Mouse (Mus musculus) limb, embryonic 10.5 days (tissue): ENCODE results near the gene Emilin1. TPM values are rescaled to one million over a fixed set of nuclear protein-coding genes. Genes with fewer than 3 reads are reported as not detected.

Source experiments
- DNase-seq: peaks from one replicate; pipeline ENCODE4 v3.0.0-alpha.2; 2017; ENCODE audit warnings: low spot score
- H3K27ac ChIP-seq: fragments of 300-500 bp; sonication (generic); 2 replicates; pipeline ENCODE4 v1.5.1; 2016; ENCODE audit warnings: mild to moderate bottlenecking
- H3K27me3 ChIP-seq: fragments of 300-500 bp; sonication (generic); 2 replicates; pipeline ENCODE4 v1.6.1; 2016; ENCODE audit warnings: low read depth, mild to moderate bottlenecking; ENCODE audit not compliant: poor library complexity, severe bottlenecking
- H3K36me3 ChIP-seq: fragments of 300-500 bp; sonication (generic); 2 replicates; pipeline ENCODE4 v1.6.1; 2016; ENCODE audit warnings: mild to moderate bottlenecking, moderate library complexity
- H3K4me1 ChIP-seq: fragments of 300-500 bp; sonication (generic); 2 replicates; pipeline ENCODE4 v1.6.1; 2016
- H3K4me3 ChIP-seq: fragments of 300-500 bp; sonication (generic); 2 replicates; pipeline ENCODE4 v1.5.1; 2016; ENCODE audit warnings: mild to moderate bottlenecking, moderate library complexity
- H3K9me3 ChIP-seq: fragments of 300-500 bp; sonication (generic); replicated peaks from 2 replicates; pipeline ENCODE4 v1.6.1; 2016; ENCODE audit warnings: mild to moderate bottlenecking
- WGBS: fragments of 180-500 bp; shearing (Covaris S2); methylation state at CpG from one replicate; pipeline ENCODE4 v1.1.7; 2016; 5-methylcytosine and 5-hydroxymethylcytosine counted together
- polyA plus RNA-seq: library from polyadenylated mRNA; unstranded; fragments of >200 nt; fragmentation: Nextera tagmentation; extraction: Ambion mirVana; gene quantifications from 2 replicates; pipeline ENCODE4 v1.2.1, GENCODE M21; 2016

Emilin1 gene
- polyA plus RNA-seq, 1 experiment from 2014 or later, result 241 TPM

DNA sequence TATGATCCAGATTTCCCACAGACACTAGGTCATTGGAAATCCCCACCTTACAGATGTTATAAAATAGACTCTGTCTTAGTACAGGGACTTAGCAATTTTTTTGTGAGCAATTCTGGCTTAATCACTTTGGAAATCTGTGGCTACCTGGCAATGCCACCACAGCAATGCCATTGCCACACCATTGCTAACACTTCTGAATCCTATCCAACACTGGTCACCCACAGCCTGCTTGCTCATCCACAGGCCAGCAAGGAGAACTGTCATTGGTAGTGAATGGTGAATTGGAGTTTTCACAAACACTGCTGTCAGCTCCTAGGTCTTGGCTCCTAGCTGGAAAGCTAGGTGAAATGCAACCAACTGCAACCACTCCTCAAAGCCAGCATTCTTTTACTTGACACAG lies 2.7 kb upstream of the Emilin1 start:
- no peaks in the 10 kb centered on the region for H3K9me3 ChIP-seq
- peaks cover 16% of the 10 kb centered on the region for H3K36me3 ChIP-seq
- H3K4me3 ChIP-seq, result no peak overlapping the region
- H3K27ac ChIP-seq, result peak overlapping the region; percentile 97
- H3K4me1 ChIP-seq, result peaks cover 92% of the 10 kb centered on the region
- H3K27me3 ChIP-seq, result no peaks in the 10 kb centered on the region
- no peak for DNase-seq

DNA sequence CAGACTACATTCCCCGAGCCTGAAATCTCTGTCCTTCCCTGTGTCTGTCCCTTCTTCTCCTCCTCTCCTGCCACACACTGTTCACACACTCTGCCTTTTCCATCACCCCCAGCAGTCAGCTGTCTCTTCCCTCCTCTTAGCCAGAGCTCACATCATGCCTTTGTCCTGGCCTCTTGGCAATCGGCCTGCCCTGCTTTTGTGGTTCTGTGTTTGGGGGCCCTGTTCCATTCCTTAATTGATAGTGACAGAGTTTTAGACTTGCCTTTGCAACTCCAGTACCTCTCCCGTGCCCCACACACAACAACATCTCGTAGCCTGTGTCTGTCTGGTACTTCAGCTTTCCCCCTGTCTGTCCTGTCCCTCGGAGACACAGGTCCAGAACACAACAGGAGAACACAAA lies 1.0 kb upstream of the Emilin1 start:
- no peak for DNase-seq
- Histone ChIP-seq H3K27ac (peak overlapping the region; percentile 97), H3K27me3 (no peaks in the 10 kb centered on the region), H3K36me3 (peaks cover 20% of the 10 kb centered on the region), H3K9me3 (no peaks in the 10 kb centered on the region), H3K4me3 (peak overlapping the region; percentile 63), H3K4me1 (peaks cover 94% of the 10 kb centered on the region)
- 76% methylated on average over 5 of the region's 5 CpGs for WGBS

DNA sequence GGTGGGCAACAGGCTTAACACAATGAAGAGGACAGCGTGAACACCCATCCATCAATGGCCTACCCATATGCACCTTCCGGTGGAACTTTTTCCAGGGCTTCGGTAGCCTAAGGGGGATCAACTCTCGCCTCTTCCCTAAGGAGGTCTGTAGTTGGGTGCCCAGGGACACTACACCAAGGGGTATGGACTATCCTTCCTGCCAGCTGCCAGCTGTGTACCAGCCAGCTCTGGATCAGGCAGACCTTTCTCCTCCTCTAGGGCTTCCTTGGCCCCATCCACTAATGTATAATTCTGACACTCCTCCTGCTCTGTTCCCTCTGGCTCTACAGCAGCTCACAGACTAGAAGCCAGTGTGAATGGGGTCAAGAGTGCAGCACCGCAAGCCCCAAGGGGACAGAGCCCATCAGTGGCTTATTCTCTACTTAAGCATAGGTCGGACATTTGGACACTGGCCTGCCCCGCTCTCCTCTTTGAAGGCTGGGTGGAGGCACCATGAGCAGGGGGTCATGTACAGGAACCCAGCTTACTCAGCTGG lies 966 bp downstream of the Emilin1 start:
- H3K4me1 ChIP-seq, result peaks cover 98% of the 10 kb centered on the region
- peak overlapping the region; percentile 97 for H3K27ac ChIP-seq
- H3K4me3 ChIP-seq, result peak overlapping the region; percentile 63
- H3K9me3 ChIP-seq, result no peaks in the 10 kb centered on the region
- H3K27me3 ChIP-seq, result no peaks in the 10 kb centered on the region
- peaks cover 40% of the 10 kb centered on the region for H3K36me3 ChIP-seq
- no peak for DNase-seq
- 42% methylated on average over 7 of the region's 7 CpGs for WGBS

DNA sequence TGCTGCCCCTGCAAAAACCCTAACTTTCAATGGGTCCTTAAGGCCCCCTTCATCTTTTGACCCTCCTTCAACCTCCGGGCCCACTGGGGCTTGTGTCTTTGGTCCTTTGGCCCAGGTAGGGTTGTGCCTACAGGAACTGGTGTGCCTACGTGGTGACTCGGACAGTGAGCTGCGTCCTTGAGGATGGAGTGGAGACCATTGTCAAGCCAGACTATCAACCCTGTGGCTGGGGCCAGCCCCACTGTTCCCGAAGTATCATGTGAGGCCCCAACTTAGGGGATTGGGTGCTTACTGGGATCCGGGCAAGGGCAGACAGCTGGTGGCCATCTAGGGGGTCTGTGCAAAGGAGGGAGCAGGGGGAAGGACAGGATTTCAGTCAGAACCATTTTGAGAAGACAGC lies 1.6 kb downstream of the Emilin1 start:
- peak overlapping the region; percentile 63 for H3K4me3 ChIP-seq

DNA sequence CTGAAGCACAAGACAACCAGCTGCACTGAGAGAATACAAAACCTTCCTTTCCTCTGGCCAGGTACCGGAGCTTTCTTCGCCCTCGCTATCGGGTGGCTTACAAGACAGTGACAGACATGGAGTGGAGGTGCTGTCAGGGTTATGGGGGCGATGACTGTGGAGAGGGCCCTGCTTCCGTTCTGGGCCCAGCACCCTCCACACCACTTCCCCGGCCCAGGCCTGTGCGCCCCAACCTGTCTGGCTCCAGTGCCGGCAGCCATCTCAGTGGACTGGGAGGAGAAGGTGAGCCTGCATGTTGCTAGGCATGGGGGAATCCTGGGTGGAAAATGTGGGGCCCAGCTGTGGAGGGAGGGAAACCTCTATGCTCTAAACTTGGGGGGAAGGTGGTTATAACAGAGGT lies 2.3 kb downstream of the Emilin1 start:
- DNase-seq, result no peak
- no peaks in the 10 kb centered on the region for H3K9me3 ChIP-seq
- peaks cover 94% of the 10 kb centered on the region for H3K4me1 ChIP-seq
- H3K27me3 ChIP-seq, result no peaks in the 10 kb centered on the region
- 61% methylated on average over 9 of the region's 9 CpGs for WGBS
- peak overlapping the region; percentile 97 for H3K27ac ChIP-seq
- H3K36me3 ChIP-seq, result peaks cover 53% of the 10 kb centered on the region
- peak overlapping the region; percentile 63 for H3K4me3 ChIP-seq

More for the DNA sequence above, 1.6 kb downstream of the Emilin1 start:
- 70% methylated on average over 6 of the region's 6 CpGs for WGBS
- Histone ChIP-seq H3K4me1 (peaks cover 93% of the 10 kb centered on the region), H3K36me3 (peaks cover 47% of the 10 kb centered on the region), H3K9me3 (no peaks in the 10 kb centered on the region), H3K27ac (peak overlapping the region; percentile 97), H3K27me3 (no peaks in the 10 kb centered on the region)
- DNase-seq, result no peak

DNA sequence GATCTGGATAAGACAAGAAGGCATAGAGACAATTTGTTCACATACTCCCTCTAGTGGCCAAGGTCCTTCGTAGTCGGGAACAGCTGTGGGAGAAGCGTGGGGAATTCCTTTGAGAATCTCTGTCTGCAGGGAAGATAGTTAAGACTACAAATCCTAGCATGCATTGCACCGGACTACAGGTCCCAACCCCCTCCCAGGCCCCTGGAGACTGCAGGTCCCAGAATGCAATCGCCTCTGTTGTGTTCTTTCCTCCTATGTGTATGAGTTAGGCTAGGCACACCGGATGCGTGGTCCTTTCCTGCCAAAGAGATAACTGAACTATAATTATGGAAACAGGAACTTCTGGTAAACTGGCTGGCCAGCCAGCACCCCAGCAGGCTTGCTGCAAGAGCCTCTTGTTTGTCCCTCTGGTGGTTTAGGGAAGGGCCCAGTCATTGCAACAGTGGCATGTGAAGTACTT lies 2.8 kb downstream of the Emilin1 start:
- WGBS, result 11% methylated on average over 7 of the region's 7 CpGs

DNA sequence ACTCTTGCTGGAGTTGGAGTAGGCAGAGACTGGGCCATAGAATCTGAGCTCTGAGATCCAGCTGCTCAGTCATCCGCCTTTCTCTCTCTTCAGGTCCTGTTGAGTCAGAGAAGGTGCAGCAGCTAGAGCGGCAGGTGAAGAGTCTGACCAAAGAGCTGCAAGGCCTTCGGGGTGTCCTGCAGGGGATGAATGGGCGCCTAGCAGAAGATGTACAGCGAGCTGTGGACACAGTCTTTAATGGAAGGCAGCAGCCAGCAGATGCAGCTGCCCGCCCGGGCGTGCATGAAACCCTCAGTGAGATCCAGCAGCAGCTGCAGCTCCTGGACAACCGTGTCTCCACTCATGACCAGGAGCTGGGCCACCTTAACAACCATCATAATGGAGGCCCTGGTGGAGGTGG lies 3.6 kb downstream of the Emilin1 start:
- WGBS, result 94% methylated on average over 9 of the region's 9 CpGs
- peaks cover 94% of the 10 kb centered on the region for H3K4me1 ChIP-seq
- no peak for DNase-seq
- H3K9me3 ChIP-seq, result no peaks in the 10 kb centered on the region
- H3K27me3 ChIP-seq, result no peaks in the 10 kb centered on the region
- H3K36me3 ChIP-seq, result peaks cover 61% of the 10 kb centered on the region
- H3K27ac ChIP-seq, result 0 out of 2 replicates have a peak overlapping the region, but pooled peaks have one; percentile 5
- H3K4me3 ChIP-seq, result no peak overlapping the region

More for the DNA sequence above, 2.8 kb downstream of the Emilin1 start:
- peak; percentile 80 for DNase-seq
- peaks cover 94% of the 10 kb centered on the region for H3K4me1 ChIP-seq
- H3K36me3 ChIP-seq, result peaks cover 58% of the 10 kb centered on the region
- H3K27me3 ChIP-seq, result no peaks in the 10 kb centered on the region
- peak overlapping the region; percentile 63 for H3K4me3 ChIP-seq
- peak overlapping the region; percentile 97 for H3K27ac ChIP-seq
- H3K9me3 ChIP-seq, result no peaks in the 10 kb centered on the region

DNA sequence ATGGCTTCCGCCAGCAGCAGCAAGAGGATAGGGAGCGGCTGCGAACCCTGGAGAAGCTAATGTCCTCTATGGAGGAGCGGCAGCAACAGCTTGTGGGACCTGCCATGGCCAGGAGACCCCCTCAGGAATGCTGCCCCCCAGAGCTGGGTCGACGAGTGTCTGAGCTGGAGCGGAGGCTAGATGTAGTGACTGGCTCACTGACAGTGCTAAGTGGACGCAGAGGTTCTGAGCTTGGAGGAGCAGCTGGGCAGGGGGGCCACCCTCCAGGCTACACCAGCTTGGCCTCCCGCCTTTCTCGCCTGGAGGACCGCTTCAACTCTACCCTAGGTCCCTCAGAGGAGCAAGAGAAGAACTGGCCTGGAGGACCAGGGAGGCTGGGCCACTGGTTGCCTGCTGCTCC lies 4.1 kb downstream of the Emilin1 start:
- no peaks in the 10 kb centered on the region for H3K27me3 ChIP-seq
- H3K27ac ChIP-seq, result 0 out of 2 replicates have a peak overlapping the region, but pooled peaks have one; percentile 19
- peaks cover 94% of the 10 kb centered on the region for H3K4me1 ChIP-seq
- H3K9me3 ChIP-seq, result no peaks in the 10 kb centered on the region
- DNase-seq, result no peak
- peaks cover 61% of the 10 kb centered on the region for H3K36me3 ChIP-seq
- H3K4me3 ChIP-seq, result 0 out of 2 replicates have a peak overlapping the region, but pooled peaks have one; percentile 5
- WGBS, result 93% methylated on average over 11 of the region's 11 CpGs

DNA sequence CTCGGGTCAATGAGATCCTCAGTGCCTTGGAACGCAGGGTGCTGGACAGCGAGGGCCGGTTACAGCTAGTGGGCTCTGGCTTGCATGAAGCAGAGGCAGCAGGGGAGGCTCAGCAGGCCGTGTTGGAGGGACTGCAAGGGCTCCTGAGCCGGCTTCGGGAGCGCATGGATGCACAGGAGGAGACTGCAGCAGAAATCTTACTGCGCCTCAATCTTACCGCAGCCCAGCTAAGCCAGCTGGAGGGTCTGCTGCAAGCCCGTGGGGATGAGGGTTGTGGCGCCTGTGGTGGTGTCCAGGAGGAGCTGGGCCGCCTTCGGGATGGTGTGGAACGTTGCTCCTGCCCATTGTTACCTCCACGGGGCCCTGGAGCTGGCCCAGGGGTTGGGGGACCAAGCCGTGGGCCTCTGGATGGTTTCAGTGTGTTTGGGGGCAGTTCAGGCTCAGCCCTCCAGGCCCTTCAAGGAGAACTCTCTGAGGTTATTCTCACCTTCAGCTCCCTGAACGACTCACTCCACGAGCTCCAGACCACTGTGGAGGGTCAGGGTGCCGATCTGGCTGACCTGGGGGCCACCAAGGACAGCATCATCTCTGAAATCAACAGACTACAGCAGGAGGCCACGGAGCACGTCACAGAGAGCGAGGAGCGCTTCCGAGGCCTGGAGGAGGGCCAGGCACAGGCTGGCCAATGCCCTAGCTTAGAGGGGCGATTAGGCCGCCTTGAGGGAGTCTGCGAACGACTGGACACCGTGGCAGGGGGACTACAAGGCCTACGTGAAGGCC lies 4.9 kb downstream of the Emilin1 start:
- H3K4me3 ChIP-seq, result no peak overlapping the region; the same call in 1 of the 2 replicates
- H3K9me3 ChIP-seq, result no peaks in the 10 kb centered on the region
- no peak for DNase-seq
- H3K4me1 ChIP-seq, result peaks cover 94% of the 10 kb centered on the region
- H3K27me3 ChIP-seq, result no peaks in the 10 kb centered on the region
- H3K36me3 ChIP-seq, result peaks cover 61% of the 10 kb centered on the region
- 0 out of 2 replicates have a peak overlapping the region, but pooled peaks have one; percentile 19 for H3K27ac ChIP-seq
- 89% methylated on average over 31 of the region's 31 CpGs for WGBS

DNA sequence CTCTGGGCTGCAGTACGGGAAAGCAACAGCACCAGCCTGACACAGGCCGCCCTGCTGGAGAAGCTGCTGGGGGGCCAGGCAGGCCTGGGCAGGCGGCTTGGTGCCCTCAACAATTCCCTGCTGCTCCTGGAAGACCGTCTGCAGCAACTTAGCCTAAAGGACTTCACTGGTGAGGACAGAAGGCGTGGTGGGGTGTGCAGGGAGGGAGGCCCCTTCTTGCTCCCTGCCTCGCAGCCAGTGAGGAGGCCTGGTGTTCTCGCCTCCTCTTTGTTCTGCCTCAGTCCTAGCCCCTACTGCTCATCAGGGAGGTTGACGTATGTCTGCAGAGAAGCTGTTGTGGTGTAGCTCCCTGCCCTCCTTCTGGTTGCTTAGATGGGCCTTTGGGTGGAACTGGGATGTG lies 5.5 kb downstream of the Emilin1 start:
- Histone ChIP-seq H3K27ac (no peak overlapping the region), H3K27me3 (no peaks in the 10 kb centered on the region), H3K9me3 (no peaks in the 10 kb centered on the region), H3K4me3 (no peak overlapping the region; the same call in 1 of the 2 replicates), H3K4me1 (peaks cover 88% of the 10 kb centered on the region), H3K36me3 (peaks cover 61% of the 10 kb centered on the region)
- no peak for DNase-seq
- WGBS, result 80% methylated on average over 8 of the region's 8 CpGs

DNA sequence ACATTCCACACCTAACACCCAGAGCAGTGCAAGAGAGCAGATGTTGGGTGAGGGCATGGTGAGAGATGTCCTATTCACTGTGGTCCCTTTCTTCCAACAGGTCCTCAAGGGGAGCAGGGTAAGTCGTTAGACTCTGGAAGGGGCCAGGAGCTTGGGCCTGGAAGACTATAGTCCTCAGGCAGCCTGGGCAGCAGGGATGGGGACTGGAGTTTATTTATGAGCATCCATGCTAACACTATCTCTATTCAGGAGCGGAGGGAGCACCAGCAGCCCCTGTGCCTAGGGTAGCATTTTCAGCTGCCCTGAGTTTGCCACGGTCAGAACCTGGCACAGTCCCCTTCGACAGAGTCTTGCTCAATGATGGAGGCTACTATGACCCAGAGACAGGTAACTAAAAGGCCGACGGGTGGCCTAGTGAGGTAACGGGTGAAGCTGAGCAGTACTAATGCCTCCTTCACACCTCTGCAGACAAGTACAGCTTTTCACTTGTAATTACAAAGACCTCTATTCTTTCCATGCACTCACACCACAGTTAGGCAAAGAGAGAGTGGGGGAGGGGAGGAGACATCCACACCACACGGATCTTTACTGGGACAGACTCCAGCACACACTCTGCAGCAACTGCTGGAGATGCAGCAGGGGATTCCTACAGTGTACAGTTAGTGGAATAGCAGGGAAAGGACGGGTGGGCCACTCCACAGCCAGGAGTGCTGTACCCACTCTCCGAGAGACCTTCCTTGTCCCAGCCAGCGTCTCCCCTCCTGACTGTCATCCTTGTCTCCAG lies 6.8 kb downstream of the Emilin1 start:
- Histone ChIP-seq H3K4me1 (peaks cover 75% of the 10 kb centered on the region), H3K9me3 (no peaks in the 10 kb centered on the region), H3K27ac (peak overlapping the region; percentile 36; the same call in 1 of the 2 replicates), H3K4me3 (0 out of 2 replicates have a peak overlapping the region, but pooled peaks have one; percentile 59), H3K27me3 (no peaks in the 10 kb centered on the region), H3K36me3 (peaks cover 57% of the 10 kb centered on the region)
- no peak for DNase-seq
- WGBS, result 73% methylated on average over 11 of the region's 11 CpGs

DNA sequence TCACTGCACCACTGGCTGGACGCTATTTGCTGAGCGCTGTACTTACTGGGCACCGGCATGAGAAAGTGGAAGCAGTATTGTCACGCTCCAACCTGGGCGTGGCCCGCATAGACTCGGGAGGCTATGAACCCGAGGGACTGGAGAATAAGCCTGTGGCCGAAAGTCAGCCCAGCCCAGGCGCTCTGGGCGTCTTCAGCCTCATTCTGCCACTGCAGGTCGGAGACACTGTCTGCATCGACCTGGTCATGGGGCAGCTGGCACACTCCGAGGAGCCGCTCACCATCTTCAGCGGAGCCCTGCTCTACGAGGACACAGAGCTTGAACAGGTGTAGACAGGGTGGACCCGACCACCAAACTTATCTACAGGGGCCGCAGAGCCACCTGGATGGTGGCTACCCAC lies 7.4 kb downstream of the Emilin1 start:
- Histone ChIP-seq H3K4me3 (peak overlapping the region; percentile 59; the same call in 1 of the 2 replicates), H3K27ac (peak overlapping the region; percentile 36; the same call in 1 of the 2 replicates), H3K4me1 (peaks cover 69% of the 10 kb centered on the region), H3K36me3 (peaks cover 51% of the 10 kb centered on the region), H3K27me3 (no peaks in the 10 kb centered on the region), H3K9me3 (no peaks in the 10 kb centered on the region)
- 67% methylated on average over 19 of the region's 19 CpGs for WGBS
- no peak for DNase-seq
